Mouse (Mus musculus) right cerebral cortex, postnatal 36 days (tissue): ENCODE data around the gene Gm37240.
A peak's percentile ranks its signal among the peaks of the same experiment; 100 is the strongest.
"Not testable (repeated sequence)": the region's sequence is repeated elsewhere in the genome, so short reads cannot be mapped to it uniquely, and the experiment has no call there.

Experiments used
- DNase-seq, 2 experiments: peaks; one replicate each; pipeline ENCODE4 v3.0.0; 2022; ENCODE audit warnings: low spot score in 2 of 2, mixed read lengths in 1 of 2

Gene Gm37240

GRCm38 (mm10) chr3:84897952-84898351 is 989.4 kb downstream of the Gm37240 start:
- no peak for DNase-seq

- DNase-seq = no peak
These were observed 996.3 kb downstream of the Gm37240 start for GRCm38 (mm10) chr3:84890983-84891382.

- no peak for DNase-seq
These were observed 997.7 kb downstream of the Gm37240 start for GRCm38 (mm10) chr3:84889648-84890047.

GRCm38 (mm10) chr3:84883817-84884483 is 1003.4 kb downstream of the Gm37240 start:
- no peak for DNase-seq

- DNase-seq = no peak
These were observed 1011.1 kb downstream of the Gm37240 start for GRCm38 (mm10) chr3:84876211-84876610.

- no peak for DNase-seq
These were observed 1012.0 kb downstream of the Gm37240 start for GRCm38 (mm10) chr3:84875306-84875705.

- DNase-seq = no peak
These were observed 1017.2 kb downstream of the Gm37240 start for GRCm38 (mm10) chr3:84870126-84870525.

- DNase-seq = no peak
These were observed 1019.3 kb downstream of the Gm37240 start for GRCm38 (mm10) chr3:84867991-84868390.

GRCm38 (mm10) chr3:84867434-84867975 is 1019.8 kb downstream of the Gm37240 start:
- DNase-seq = no peak

GRCm38 (mm10) chr3:84866866-84867265 is 1020.5 kb downstream of the Gm37240 start:
- DNase-seq = no peak

GRCm38 (mm10) chr3:84865684-84866083 is 1021.6 kb downstream of the Gm37240 start:
- DNase-seq = no peak

GRCm38 (mm10) chr3:84861817-84862216 is 1025.5 kb downstream of the Gm37240 start:
- not testable (repeated sequence) for DNase-seq

GRCm38 (mm10) chr3:84860669-84861068 is 1026.6 kb downstream of the Gm37240 start:
- no peak for DNase-seq

- no peak for DNase-seq
These were observed 1032.9 kb downstream of the Gm37240 start for GRCm38 (mm10) chr3:84854440-84854839.

GRCm38 (mm10) chr3:84852877-84853276 is 1034.4 kb downstream of the Gm37240 start:
- no peak for DNase-seq

GRCm38 (mm10) chr3:84851801-84852200 is 1035.5 kb downstream of the Gm37240 start:
- no peak for DNase-seq

- no peak for DNase-seq
These were observed 1036.9 kb downstream of the Gm37240 start for GRCm38 (mm10) chr3:84850418-84850817.

GRCm38 (mm10) chr3:84848798-84849197 is 1038.5 kb downstream of the Gm37240 start:
- DNase-seq = no peak

GRCm38 (mm10) chr3:84843594-84843993 is 1043.7 kb downstream of the Gm37240 start:
- DNase-seq = peak; percentile 23 to 34

- DNase-seq = no peak
These were observed 1044.5 kb downstream of the Gm37240 start for GRCm38 (mm10) chr3:84842793-84843192.

- DNase-seq = no peak
These were observed 1046.0 kb downstream of the Gm37240 start for GRCm38 (mm10) chr3:84841271-84841670.

GRCm38 (mm10) chr3:84839499-84839898 is 1047.8 kb downstream of the Gm37240 start:
- DNase-seq = no peak

- no peak for DNase-seq
These were observed 1049.3 kb downstream of the Gm37240 start for GRCm38 (mm10) chr3:84837984-84838383.

- no peak for DNase-seq
These were observed 1051.3 kb downstream of the Gm37240 start for GRCm38 (mm10) chr3:84836029-84836428.
